Mouse (Mus musculus) liver, embryonic 15.5 days (tissue): ENCODE results near the gene Tmem161b. TPM values are rescaled to one million over a fixed set of nuclear protein-coding genes. Genes with fewer than 3 reads are reported as not detected.

Source experiments
- ATAC-seq: fragments of 200-750 bp; cut with Nextera tagmentation; 2 replicates; pipeline ENCODE4 v1.8.0; 2017; ENCODE audit warnings: moderate number of reproducible peaks, mild to moderate bottlenecking, moderate library complexity; ENCODE audit not compliant: insufficient read depth
- H3K27ac ChIP-seq: fragments of 300-500 bp; sonication (generic); replicated peaks from 2 replicates; pipeline ENCODE4 v1.5.1; 2015; ENCODE audit warnings: mild to moderate bottlenecking, inconsistent platforms
- H3K27me3 ChIP-seq: fragments of 300-500 bp; sonication (generic); 2 replicates; pipeline ENCODE4 v1.6.1; 2015; ENCODE audit warnings: mild to moderate bottlenecking, inconsistent platforms
- H3K36me3 ChIP-seq: fragments of 300-500 bp; sonication (generic); replicated peaks from 2 replicates; pipeline ENCODE4 v1.6.1; 2015; ENCODE audit warnings: moderate library complexity, mild to moderate bottlenecking, inconsistent platforms
- H3K4me1 ChIP-seq: fragments of 300-500 bp; sonication (generic); replicated peaks from 2 replicates; pipeline ENCODE4 v1.6.1; 2015; ENCODE audit warnings: inconsistent platforms
- H3K4me2 ChIP-seq: fragments of 300-500 bp; sonication (generic); 2 replicates; pipeline ENCODE4 v1.6.1; 2015; ENCODE audit warnings: moderate library complexity, mild to moderate bottlenecking, inconsistent platforms
- H3K4me3 ChIP-seq: fragments of 300-500 bp; sonication (generic); replicated peaks from 2 replicates; pipeline ENCODE4 v1.5.1; 2015; ENCODE audit warnings: mild to moderate bottlenecking, inconsistent platforms
- H3K9ac ChIP-seq: fragments of 300-500 bp; sonication (generic); 2 replicates; pipeline ENCODE4 v1.6.1; 2015; ENCODE audit warnings: moderate library complexity, mild to moderate bottlenecking, inconsistent platforms
- H3K9me3 ChIP-seq: fragments of 300-500 bp; sonication (generic); replicated peaks from 2 replicates; pipeline ENCODE4 v1.6.1; 2016; ENCODE audit warnings: inconsistent platforms
- WGBS: fragments of 180-500 bp; shearing (Covaris S2); methylation state at CpG from one replicate; pipeline ENCODE4 v1.1.7; 2015; ENCODE audit warnings: mixed read lengths; ENCODE audit not compliant: insufficient replicate concordance; 5-methylcytosine and 5-hydroxymethylcytosine counted together
- polyA plus RNA-seq: library from polyadenylated mRNA; unstranded; fragments of >200 nt; fragmentation: Nextera tagmentation; extraction: Ambion mirVana; gene quantifications from 2 replicates; pipeline ENCODE4 v1.2.1, GENCODE M21; 2015

Tmem161b gene
- polyA plus RNA-seq, 1 experiment from 2014 or later, result 5.8 TPM

GRCm38 (mm10) chr13:84276246-84276645, 54.1 kb downstream of the Tmem161b start:
- Histone ChIP-seq H3K4me2 (no peak overlapping the region), H3K36me3 (peaks cover 3% of the 10 kb centered on the region; the same call in 1 of the 2 replicates), H3K9me3 (no peaks in the 10 kb centered on the region), H3K4me1 (no peaks in the 10 kb centered on the region), H3K9ac (no peak overlapping the region), H3K27ac (no peak overlapping the region), H3K27me3 (no peaks in the 10 kb centered on the region), H3K4me3 (no peak overlapping the region)
- 70% methylated on average over 5 of the region's 5 CpGs for WGBS
- no peak for ATAC-seq

- no peak for ATAC-seq
- Histone ChIP-seq H3K9ac (no peak overlapping the region), H3K4me1 (no peaks in the 10 kb centered on the region), H3K4me3 (no peak overlapping the region), H3K27ac (no peak overlapping the region), H3K27me3 (no peaks in the 10 kb centered on the region), H3K4me2 (no peak overlapping the region), H3K9me3 (no peaks in the 10 kb centered on the region), H3K36me3 (peaks cover 8% of the 10 kb centered on the region; the same call in 1 of the 2 replicates)
- 81% methylated on average over 4 of the region's 4 CpGs for WGBS
Measured at GRCm38 (mm10) chr13:84280352-84280751, 58.3 kb downstream of the Tmem161b start.

GRCm38 (mm10) chr13:84282966-84283365, 60.9 kb downstream of the Tmem161b start:
- H3K4me1 ChIP-seq, result no peaks in the 10 kb centered on the region
- H3K9ac ChIP-seq, result no peak overlapping the region
- no peak overlapping the region for H3K4me2 ChIP-seq
- H3K36me3 ChIP-seq, result 0 out of 2 replicates have a peak, but pooled peaks cover 12% of the 10 kb centered on the region
- no peak for ATAC-seq
- no peaks in the 10 kb centered on the region for H3K9me3 ChIP-seq
- H3K4me3 ChIP-seq, result no peak overlapping the region
- no peaks in the 10 kb centered on the region for H3K27me3 ChIP-seq
- H3K27ac ChIP-seq, result no peak overlapping the region

- Histone ChIP-seq H3K4me1 (no peaks in the 10 kb centered on the region), H3K36me3 (peaks cover 9% of the 10 kb centered on the region; the same call in 1 of the 2 replicates), H3K9ac (no peak overlapping the region), H3K27ac (no peak overlapping the region), H3K9me3 (no peaks in the 10 kb centered on the region), H3K4me3 (no peak overlapping the region), H3K27me3 (no peaks in the 10 kb centered on the region), H3K4me2 (no peak overlapping the region)
- WGBS, result 57% methylated on average over 7 of the region's 7 CpGs
- no peak for ATAC-seq
Measured at GRCm38 (mm10) chr13:84284764-84285558, 62.9 kb downstream of the Tmem161b start.

GRCm38 (mm10) chr13:84285559-84285945, 63.5 kb downstream of the Tmem161b start:
- Histone ChIP-seq H3K9me3 (no peaks in the 10 kb centered on the region), H3K4me2 (no peak overlapping the region), H3K36me3 (peaks cover 9% of the 10 kb centered on the region; the same call in 1 of the 2 replicates), H3K27me3 (no peaks in the 10 kb centered on the region), H3K9ac (no peak overlapping the region), H3K27ac (no peak overlapping the region), H3K4me1 (no peaks in the 10 kb centered on the region), H3K4me3 (no peak overlapping the region)
- WGBS, result 80% methylated on average over 3 of the region's 3 CpGs
- no peak for ATAC-seq

GRCm38 (mm10) chr13:84299445-84300053, 77.5 kb downstream of the Tmem161b start:
- ATAC-seq, result no peak
- Histone ChIP-seq H3K27ac (no peak overlapping the region), H3K4me3 (no peak overlapping the region), H3K4me1 (no peaks in the 10 kb centered on the region), H3K27me3 (no peaks in the 10 kb centered on the region), H3K9me3 (no peaks in the 10 kb centered on the region), H3K36me3 (peaks cover 16% of the 10 kb centered on the region), H3K9ac (no peak overlapping the region), H3K4me2 (no peak overlapping the region)
- 72% methylated on average over 2 of the region's 2 CpGs for WGBS

- Histone ChIP-seq H3K27me3 (peaks cover 63% of the 10 kb centered on the region), H3K27ac (no peak overlapping the region), H3K36me3 (no peaks in the 10 kb centered on the region), H3K4me1 (0 out of 2 replicates have a peak, but pooled peaks cover 3% of the 10 kb centered on the region), H3K9me3 (no peaks in the 10 kb centered on the region), H3K4me3 (no peak overlapping the region), H3K9ac (no peak overlapping the region), H3K4me2 (no peak overlapping the region)
- WGBS, result 13% methylated on average over 5 of the region's 5 CpGs
- no peak for ATAC-seq
Measured at GRCm38 (mm10) chr13:84343272-84343671, 121.2 kb downstream of the Tmem161b start.

- no peak for ATAC-seq
- H3K9me3 ChIP-seq, result no peaks in the 10 kb centered on the region
- H3K4me1 ChIP-seq, result 0 out of 2 replicates have a peak, but pooled peaks cover 8% of the 10 kb centered on the region
- H3K4me2 ChIP-seq, result no peak overlapping the region
- H3K4me3 ChIP-seq, result no peak overlapping the region
- whole genome bisulfite sequencing, result 4% methylated on average over 13 of the region's 13 CpGs
- H3K27me3 ChIP-seq, result peaks cover 70% of the 10 kb centered on the region
- no peaks in the 10 kb centered on the region for H3K36me3 ChIP-seq
- H3K9ac ChIP-seq, result no peak overlapping the region
- no peak overlapping the region for H3K27ac ChIP-seq
Measured at GRCm38 (mm10) chr13:84343691-84344495, 121.8 kb downstream of the Tmem161b start.

GRCm38 (mm10) chr13:84344711-84345110, 122.6 kb downstream of the Tmem161b start:
- Histone ChIP-seq H3K27me3 (peaks cover 78% of the 10 kb centered on the region), H3K9ac (no peak overlapping the region), H3K27ac (no peak overlapping the region), H3K9me3 (no peaks in the 10 kb centered on the region), H3K36me3 (no peaks in the 10 kb centered on the region), H3K4me2 (no peak overlapping the region), H3K4me1 (0 out of 2 replicates have a peak, but pooled peaks cover 8% of the 10 kb centered on the region), H3K4me3 (no peak overlapping the region)
- 6% methylated on average over 7 of the region's 7 CpGs for WGBS
- no peak for ATAC-seq

- H3K27me3 ChIP-seq, result peaks cover 82% of the 10 kb centered on the region
- H3K4me1 ChIP-seq, result 0 out of 2 replicates have a peak, but pooled peaks cover 8% of the 10 kb centered on the region
- no peak overlapping the region for H3K4me2 ChIP-seq
- 2% methylated on average over 8 of the region's 8 CpGs for WGBS
- H3K9me3 ChIP-seq, result no peaks in the 10 kb centered on the region
- H3K4me3 ChIP-seq, result no peak overlapping the region
- H3K9ac ChIP-seq, result no peak overlapping the region
- no peaks in the 10 kb centered on the region for H3K36me3 ChIP-seq
- no peak overlapping the region for H3K27ac ChIP-seq
- no peak for ATAC-seq
Measured at GRCm38 (mm10) chr13:84345114-84345513, 123.0 kb downstream of the Tmem161b start.
